Mouse (Mus musculus): ENCODE data around the gene Swi5.

DNA sequence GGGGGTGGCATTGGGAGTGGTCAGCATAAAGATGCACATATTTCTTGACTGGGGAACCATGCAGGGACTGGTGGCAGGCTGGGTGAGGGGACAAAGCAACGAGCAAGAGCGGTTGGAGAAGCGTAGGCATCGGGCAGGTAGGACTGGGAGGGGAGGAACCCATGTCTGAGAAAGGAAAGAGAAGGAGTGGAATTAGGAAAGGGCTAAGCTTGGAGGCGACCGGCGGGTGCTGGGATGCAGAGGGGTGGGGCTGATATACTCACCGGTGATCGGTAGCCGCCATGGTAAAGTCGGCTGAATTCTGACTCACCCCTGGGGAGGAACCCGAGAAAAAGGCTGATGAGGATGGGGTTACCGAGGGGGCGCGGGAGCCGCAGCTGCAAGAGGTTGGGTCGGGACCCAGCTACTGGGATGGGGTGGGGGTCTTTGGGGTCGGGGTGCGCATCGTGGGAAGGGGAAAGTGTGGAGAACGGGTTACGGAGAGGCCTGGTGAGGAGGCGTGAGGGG, 488 bp downstream of the Swi5 start, which contains the start of gene Golga2:
- TF ChIP-seq USF1 (IDR thresholded peaks at IDR 0.05; ENCODE audit: low read depth) (no peak), POLR2A (IDR thresholded peaks at IDR 0.05; ENCODE audit: insufficient read length, low read depth) (no peak), POLR2AphosphoS2 (IDR thresholded peaks at IDR 0.05; ENCODE audit: insufficient read length, low read depth) (no peak), SRF (IDR thresholded peaks at IDR 0.05; ENCODE audit: control insufficient read depth, insufficient read length, low read depth) (no peak), MAX (IDR thresholded peaks at IDR 0.05; ENCODE audit: low read depth) (no peak)
